Mouse (Mus musculus) heart, embryonic 14.5 days (tissue): ENCODE data around the gene Mid1. TPM values are rescaled to one million over a fixed set of nuclear protein-coding genes. Genes with fewer than 3 reads are reported as not detected.
A peak's percentile ranks its signal among the peaks of the same experiment; 100 is the strongest.
"Not testable (repeated sequence)": the region's sequence is repeated elsewhere in the genome, so short reads cannot be mapped to it uniquely, and the experiment has no call there.

Source experiments
- ATAC-seq: fragments of 200-750 bp; cut with Nextera tagmentation; 2 replicates; pipeline ENCODE4 v1.8.0; 2017; ENCODE audit warnings: low read depth, moderate TSS enrichment; ENCODE audit not compliant: insufficient number of reproducible peaks, insufficient read depth, low FRiP score
- H3K27ac ChIP-seq, 2 experiments: fragments of 200-500 bp in 1 of 2; fragments of 300-500 bp in 1 of 2; sonication (generic) in 1 of 2; replicated peaks in 1 of 2; 2 replicates each; pipeline ENCODE4 v1.5.1; 2012 to 2014; ENCODE audit warnings: low read depth in 2 of 2, low read length in 2 of 2, control low read depth in 1 of 2, mild to moderate bottlenecking in 1 of 2, mixed read lengths in 1 of 2; ENCODE audit not compliant: control insufficient read depth in 1 of 2, insufficient read depth in 1 of 2
- H3K27me3 ChIP-seq: fragments of 300-500 bp; sonication (generic); 2 replicates; pipeline ENCODE4 v1.6.1; 2014; ENCODE audit warnings: mild to moderate bottlenecking, low read length, control low read depth; ENCODE audit not compliant: control insufficient read depth, insufficient read depth
- H3K36me3 ChIP-seq: fragments of 300-500 bp; sonication (generic); 2 replicates; pipeline ENCODE4 v1.6.1; 2014; ENCODE audit warnings: mild to moderate bottlenecking, control low read depth, low read length, mixed read lengths; ENCODE audit not compliant: control insufficient read depth, insufficient read depth
- H3K4me1 ChIP-seq, 2 experiments: fragments of 200-500 bp in 1 of 2; fragments of 300-500 bp in 1 of 2; sonication (generic) in 1 of 2; 2 replicates each; pipeline ENCODE4 v1.6.1; 2012 to 2014; ENCODE audit warnings: low read length in 2 of 2, control low read depth in 1 of 2, mixed read lengths in 1 of 2; ENCODE audit not compliant: control insufficient read depth in 2 of 2, insufficient read depth in 2 of 2
- H3K4me2 ChIP-seq: fragments of 300-500 bp; sonication (generic); 2 replicates; pipeline ENCODE4 v1.6.1; 2014; ENCODE audit warnings: mild to moderate bottlenecking, low read length
- H3K4me3 ChIP-seq, 2 experiments: fragments of 200-500 bp in 1 of 2; fragments of 300-500 bp in 1 of 2; sonication (generic) in 1 of 2; 2 replicates each; pipeline ENCODE4 v1.5.1; 2012 to 2014; ENCODE audit warnings: low read length in 2 of 2, mild to moderate bottlenecking in 2 of 2, control low read depth in 1 of 2, low read depth in 1 of 2, moderate library complexity in 1 of 2; ENCODE audit not compliant: control insufficient read depth in 1 of 2, insufficient read depth in 1 of 2
- H3K9ac ChIP-seq: fragments of 300-500 bp; sonication (generic); 2 replicates; pipeline ENCODE4 v1.6.1; 2014; ENCODE audit warnings: mild to moderate bottlenecking, low read length
- H3K9me3 ChIP-seq: fragments of 300-500 bp; sonication (generic); 2 replicates; pipeline ENCODE4 v1.6.1; 2016; ENCODE audit warnings: low read length, control low read depth; ENCODE audit not compliant: control insufficient read depth
- WGBS: fragments of 180-500 bp; shearing (Covaris S2); extraction: QIAGEN DNeasy Blood & Tissue Kit; methylation state at CpG from one replicate; pipeline ENCODE4 v1.1.7; 2014; 5-methylcytosine and 5-hydroxymethylcytosine counted together
- polyA plus RNA-seq: library from polyadenylated mRNA; unstranded; fragments of >200 nt; fragmentation: Nextera tagmentation; extraction: Ambion mirVana; gene quantifications from 2 replicates; pipeline ENCODE4 v1.2.1, GENCODE M21; 2014

Gene Mid1
- polyA plus RNA-seq, 1 experiment from 2014 or later, result 8.1 TPM

- not testable (repeated sequence) for H3K27ac ChIP-seq, H3K4me2 ChIP-seq, H3K9ac ChIP-seq, H3K4me3 ChIP-seq, H3K27me3 ChIP-seq, H3K4me1 ChIP-seq, ATAC-seq
- Histone ChIP-seq H3K9me3 (peaks cover 58% of the 10 kb centered on the region), H3K36me3 (peaks cover 83% of the 10 kb centered on the region)
- WGBS, result 84% methylated on average over 21 of the region's 21 CpGs
These were observed 299.9 kb downstream of the Mid1 start for GRCm38 (mm10) chrX:169984853-169985252.

DNA sequence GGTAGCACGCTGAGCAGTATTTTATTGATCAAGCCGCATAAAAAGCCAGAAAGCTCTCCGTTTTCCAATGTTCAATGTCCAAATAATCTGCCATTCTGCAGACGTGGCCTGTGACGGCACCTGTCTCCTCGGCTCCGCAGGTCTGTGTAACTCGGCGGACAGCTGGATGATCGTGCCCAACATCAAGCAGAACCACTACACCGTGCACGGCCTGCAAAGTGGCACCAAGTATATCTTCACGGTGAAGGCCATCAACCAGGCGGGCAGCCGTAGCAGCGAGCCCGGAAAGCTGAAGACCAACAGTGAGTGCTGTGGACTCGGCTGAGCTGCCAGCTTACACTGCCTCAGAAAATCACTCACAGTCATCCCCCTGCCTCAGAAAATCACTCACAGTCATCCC, 300.8 kb downstream of the Mid1 start:
- H3K4me2 ChIP-seq, H3K4me3 ChIP-seq, H3K9ac ChIP-seq, H3K27ac ChIP-seq, H3K4me1 ChIP-seq, H3K27me3 ChIP-seq, ATAC-seq: not testable (repeated sequence)
- 86% methylated on average over 18 of the region's 18 CpGs for WGBS
- Histone ChIP-seq H3K36me3 (peaks cover 86% of the 10 kb centered on the region), H3K9me3 (peaks cover 68% of the 10 kb centered on the region)

- H3K36me3 ChIP-seq, result peaks cover 77% of the 10 kb centered on the region
- H3K27ac ChIP-seq, result 0 out of 4 replicates have a peak overlapping the region, but pooled peaks of 1 of the 2 experiments have one; percentile 1
- not testable (repeated sequence) for H3K4me1 ChIP-seq, H3K27me3 ChIP-seq
- H3K9me3 ChIP-seq, result peaks cover 67% of the 10 kb centered on the region
- peak; percentile 80 for ATAC-seq
- H3K4me2 ChIP-seq, result peak overlapping the region; percentile 56
- peak overlapping the region; percentile 23 to 31 for H3K4me3 ChIP-seq
- peak overlapping the region; percentile 54 for H3K9ac ChIP-seq
- WGBS, result 51% methylated on average over 51 of the region's 51 CpGs
These were observed 301.7 kb downstream of the Mid1 start for GRCm38 (mm10) chrX:169986519-169987367.

- H3K9me3 ChIP-seq, result peaks cover 69% of the 10 kb centered on the region
- peaks cover 71% of the 10 kb centered on the region for H3K36me3 ChIP-seq
- H3K27ac ChIP-seq, ATAC-seq, H3K4me2 ChIP-seq, H3K4me1 ChIP-seq, H3K27me3 ChIP-seq, H3K9ac ChIP-seq, H3K4me3 ChIP-seq: not testable (repeated sequence)
- WGBS, result 80% methylated on average over 28 of the region's 28 CpGs
These were observed 302.4 kb downstream of the Mid1 start for GRCm38 (mm10) chrX:169987368-169987837.

GRCm38 (mm10) chrX:169988571-169989218, 303.7 kb downstream of the Mid1 start:
- ATAC-seq, H3K4me2 ChIP-seq, H3K27ac ChIP-seq, H3K27me3 ChIP-seq, H3K4me1 ChIP-seq, H3K4me3 ChIP-seq, H3K9ac ChIP-seq: not testable (repeated sequence)
- Histone ChIP-seq H3K9me3 (peaks cover 71% of the 10 kb centered on the region), H3K36me3 (peaks cover 58% of the 10 kb centered on the region)
- WGBS, result 87% methylated on average over 56 of the region's 56 CpGs

- ATAC-seq, H3K9ac ChIP-seq, H3K4me1 ChIP-seq, H3K4me3 ChIP-seq, H3K27me3 ChIP-seq, H3K4me2 ChIP-seq, H3K27ac ChIP-seq: not testable (repeated sequence)
- H3K9me3 ChIP-seq, result peaks cover 72% of the 10 kb centered on the region
- peaks cover 53% of the 10 kb centered on the region for H3K36me3 ChIP-seq
- WGBS, result 83% methylated on average over 8 of the region's 8 CpGs
These were observed 304.2 kb downstream of the Mid1 start for GRCm38 (mm10) chrX:169989219-169989595.

- not testable (repeated sequence) for H3K9ac ChIP-seq, H3K27me3 ChIP-seq, H3K27ac ChIP-seq, H3K4me1 ChIP-seq, ATAC-seq
- H3K36me3 ChIP-seq, result peaks cover 45% of the 10 kb centered on the region
- peak overlapping the region; percentile 19; the same call in 1 of the 2 replicates for H3K4me2 ChIP-seq
- 66% methylated on average over 56 of the region's 56 CpGs for WGBS
- peak overlapping the region in 1 of 2 experiments; percentile 7; a peak in 1 of 4 replicates for H3K4me3 ChIP-seq
- peaks cover 74% of the 10 kb centered on the region for H3K9me3 ChIP-seq
These were observed 305.0 kb downstream of the Mid1 start for GRCm38 (mm10) chrX:169989691-169990631.
